Mouse (Mus musculus) neural tube, embryonic 11.5 days (tissue): ENCODE measurements around the gene Tmem11. TPM values are rescaled to one million over a fixed set of nuclear protein-coding genes. Genes with fewer than 3 reads are reported as not detected.
"Not testable (repeated sequence)": the region's sequence is repeated elsewhere in the genome, so short reads cannot be mapped to it uniquely, and the experiment has no call there.

Experiments
- ATAC-seq: fragments of 200-750 bp; cut with Nextera tagmentation; 2 replicates; pipeline ENCODE4 v1.8.0; 2017; ENCODE audit warnings: moderate number of reproducible peaks, mild to moderate bottlenecking, moderate TSS enrichment, moderate library complexity; ENCODE audit not compliant: insufficient read depth, low FRiP score, low TSS enrichment
- DNase-seq: peaks from one replicate; pipeline ENCODE4 v3.0.0-alpha.2; 2015; ENCODE audit warnings: low spot score
- H3K27ac ChIP-seq: fragments of 300-500 bp; sonication (generic); 2 replicates; pipeline ENCODE4 v1.5.1; 2014; ENCODE audit warnings: low read depth, mild to moderate bottlenecking, low read length
- H3K27me3 ChIP-seq: fragments of 300-500 bp; sonication (generic); 2 replicates; pipeline ENCODE4 v1.6.1; 2014; ENCODE audit warnings: mild to moderate bottlenecking, low read length, mixed read lengths; ENCODE audit not compliant: control insufficient read depth, insufficient read depth
- H3K36me3 ChIP-seq: fragments of 300-500 bp; sonication (generic); 2 replicates; pipeline ENCODE4 v1.6.1; 2014; ENCODE audit warnings: mild to moderate bottlenecking, low read length, moderate library complexity, mixed read lengths; ENCODE audit not compliant: control insufficient read depth, insufficient read depth
- H3K4me1 ChIP-seq: fragments of 300-500 bp; sonication (generic); 2 replicates; pipeline ENCODE4 v1.6.1; 2014; ENCODE audit warnings: low read length, mixed read lengths; ENCODE audit not compliant: control insufficient read depth, insufficient read depth
- H3K4me2 ChIP-seq: fragments of 300-500 bp; sonication (generic); 2 replicates; pipeline ENCODE4 v1.6.1; 2014; ENCODE audit warnings: low read depth, mild to moderate bottlenecking, moderate library complexity
- H3K4me3 ChIP-seq: fragments of 300-500 bp; sonication (generic); 2 replicates; pipeline ENCODE4 v1.5.1; 2014; ENCODE audit warnings: low read depth, low read length
- H3K9ac ChIP-seq: fragments of 300-500 bp; sonication (generic); 2 replicates; pipeline ENCODE4 v1.6.1; 2014; ENCODE audit warnings: mild to moderate bottlenecking, low read length
- H3K9me3 ChIP-seq: fragments of 300-500 bp; sonication (generic); 2 replicates; pipeline ENCODE4 v1.6.1; 2016; ENCODE audit warnings: low read length; ENCODE audit not compliant: control insufficient read depth
- WGBS: fragments of 180-500 bp; shearing (Covaris S2); extraction: QIAGEN DNeasy Blood & Tissue Kit; methylation state at CpG from one replicate; pipeline ENCODE4 v1.1.7; 2014; 5-methylcytosine and 5-hydroxymethylcytosine counted together
- polyA plus RNA-seq: library from polyadenylated mRNA; unstranded; fragments of >200 nt; fragmentation: Nextera tagmentation; extraction: Ambion mirVana; gene quantifications from 2 replicates; pipeline ENCODE4 v1.2.1, GENCODE M21; 2014

Tmem11 gene
- polyA plus RNA-seq, 1 experiment from 2014 or later, result 64.7 TPM

GRCm38 (mm10) chr11:60878056-60878612 lies 938 bp downstream of the Tmem11 start:
- peak; percentile 59 for DNase-seq
- Histone ChIP-seq H3K4me3 (peak overlapping the region; percentile 99), H3K9ac (peak overlapping the region; percentile 87), H3K9me3 (no peaks in the 10 kb centered on the region), H3K4me1 (peaks cover 7% of the 10 kb centered on the region), H3K27ac (peak overlapping the region; percentile 72), H3K36me3 (no peaks in the 10 kb centered on the region), H3K4me2 (peak overlapping the region; percentile 68), H3K27me3 (no peaks in the 10 kb centered on the region)
- ATAC-seq, result peak; percentile 54
- WGBS, result 0% methylated on average over 46 of the region's 52 CpGs

- no peak for DNase-seq
- Histone ChIP-seq H3K9me3 (no peaks in the 10 kb centered on the region), H3K27ac (no peak overlapping the region), H3K4me2 (no peak overlapping the region), H3K4me3 (no peak overlapping the region), H3K9ac (no peak overlapping the region), H3K27me3 (no peaks in the 10 kb centered on the region), H3K4me1 (peaks cover 7% of the 10 kb centered on the region), H3K36me3 (no peaks in the 10 kb centered on the region)
- WGBS, result 91% methylated on average over 6 of the region's 6 CpGs
- ATAC-seq, result no peak
Measured at GRCm38 (mm10) chr11:60873101-60873500, 6.0 kb downstream of the Tmem11 start.

GRCm38 (mm10) chr11:60871409-60871808 lies 7.7 kb downstream of the Tmem11 start:
- DNase-seq (no peak), ATAC-seq (no peak)
- H3K27me3 ChIP-seq, result no peaks in the 10 kb centered on the region
- no peak overlapping the region for H3K27ac ChIP-seq
- H3K4me1 ChIP-seq, result no peaks in the 10 kb centered on the region
- 88% methylated on average over 4 of the region's 4 CpGs for WGBS
- no peaks in the 10 kb centered on the region for H3K36me3 ChIP-seq
- no peaks in the 10 kb centered on the region for H3K9me3 ChIP-seq
- H3K4me2 ChIP-seq, result no peak overlapping the region
- no peak overlapping the region for H3K4me3 ChIP-seq
- H3K9ac ChIP-seq, result no peak overlapping the region

- H3K27me3 ChIP-seq, ATAC-seq, DNase-seq, H3K9ac ChIP-seq, H3K4me3 ChIP-seq, H3K4me1 ChIP-seq, H3K9me3 ChIP-seq, H3K27ac ChIP-seq, H3K4me2 ChIP-seq, H3K36me3 ChIP-seq: not testable (repeated sequence)
- WGBS, result 96% methylated on average over 6 of the region's 6 CpGs
Measured at GRCm38 (mm10) chr11:60869471-60869870, 9.6 kb downstream of the Tmem11 start.

- H3K27ac ChIP-seq, result no peak overlapping the region
- H3K4me1 ChIP-seq, result no peaks in the 10 kb centered on the region
- no peak for ATAC-seq
- no peak for DNase-seq
- H3K4me3 ChIP-seq, result no peak overlapping the region
- peaks cover 6% of the 10 kb centered on the region for H3K36me3 ChIP-seq
- H3K9ac ChIP-seq, result no peak overlapping the region
- WGBS, result 73% methylated on average over 8 of the region's 8 CpGs
- no peak overlapping the region for H3K4me2 ChIP-seq
- no peaks in the 10 kb centered on the region for H3K9me3 ChIP-seq
- H3K27me3 ChIP-seq, result no peaks in the 10 kb centered on the region
Measured at GRCm38 (mm10) chr11:60867904-60868303, 11.2 kb downstream of the Tmem11 start.

GRCm38 (mm10) chr11:60867456-60867855 lies 11.6 kb downstream of the Tmem11 start:
- Histone ChIP-seq H3K27ac (no peak overlapping the region), H3K4me1 (no peaks in the 10 kb centered on the region), H3K36me3 (peaks cover 6% of the 10 kb centered on the region), H3K9me3 (no peaks in the 10 kb centered on the region), H3K9ac (no peak overlapping the region), H3K4me3 (no peak overlapping the region), H3K27me3 (no peaks in the 10 kb centered on the region), H3K4me2 (no peak overlapping the region)
- DNase-seq, result no peak
- 85% methylated on average over 3 of the region's 3 CpGs for WGBS
- ATAC-seq, result no peak

- peaks cover 10% of the 10 kb centered on the region for H3K36me3 ChIP-seq
- ATAC-seq, result no peak
- WGBS, result 68% methylated on average over 2 of the region's 2 CpGs
Measured at GRCm38 (mm10) chr11:60866021-60866420, 13.1 kb downstream of the Tmem11 start.

GRCm38 (mm10) chr11:60864916-60865315 lies 14.2 kb downstream of the Tmem11 start:
- DNase-seq (no peak), ATAC-seq (no peak)
- Histone ChIP-seq H3K9me3 (no peaks in the 10 kb centered on the region), H3K27ac (no peak overlapping the region), H3K9ac (no peak overlapping the region), H3K27me3 (no peaks in the 10 kb centered on the region), H3K4me3 (no peak overlapping the region), H3K4me2 (no peak overlapping the region), H3K36me3 (peaks cover 10% of the 10 kb centered on the region), H3K4me1 (no peaks in the 10 kb centered on the region)
- WGBS, result 92% methylated on average over 14 of the region's 14 CpGs

More at GRCm38 (mm10) chr11:60866021-60866420, 13.1 kb downstream of the Tmem11 start:
- no peaks in the 10 kb centered on the region for H3K9me3 ChIP-seq
- H3K4me1 ChIP-seq, result no peaks in the 10 kb centered on the region
- H3K27me3 ChIP-seq, result no peaks in the 10 kb centered on the region
- H3K4me2 ChIP-seq, result no peak overlapping the region
- H3K9ac ChIP-seq, result no peak overlapping the region
- no peak overlapping the region for H3K4me3 ChIP-seq
- H3K27ac ChIP-seq, result no peak overlapping the region
- DNase-seq, result no peak

- H3K27ac ChIP-seq, result no peak overlapping the region
- WGBS, result 94% methylated on average over 2 of the region's 2 CpGs
- ATAC-seq (no peak), DNase-seq (no peak)
- H3K4me3 ChIP-seq, result no peak overlapping the region
- no peaks in the 10 kb centered on the region for H3K27me3 ChIP-seq
- H3K9ac ChIP-seq, result no peak overlapping the region
- peaks cover 10% of the 10 kb centered on the region for H3K36me3 ChIP-seq
- H3K4me2 ChIP-seq, result no peak overlapping the region
- no peaks in the 10 kb centered on the region for H3K4me1 ChIP-seq
- H3K9me3 ChIP-seq, result no peaks in the 10 kb centered on the region
Measured at GRCm38 (mm10) chr11:60864166-60864565, 14.9 kb downstream of the Tmem11 start.
